ENCODE assay signal across 26 mouse cellular contexts in genomic region chr15:41329286-41329685, GRCm38 (mm10).
A peak's percentile ranks its signal among the peaks of the same experiment; 100 is the strongest.
DNase-seq lines count a peak whose midpoint lies in the region; ATAC-seq and TF ChIP-seq lines count a peak whose summit lies in the region.
"Had no signal": no experiment of that assay in that cellular context is flagged by ENCODE, and none has a peak within 500 bp of the region (broad histone marks: within the 10 kb centered on the region; RNA-seq: fewer than 3 reads in every experiment).

No protein-coding gene starts in this region.

- no peak for TF ChIP-seq POLR2A in liver, adult 2 months (IDR thresholded peaks at IDR 0.05; ENCODE audit: extremely low read depth, insufficient read depth, low read length)

- H3K27ac ChIP-seq in heart, embryonic 11.5 days (ENCODE audit: low read depth, low read length), result peak overlapping the region; percentile 41; the same call in 1 of the 2 replicates
- no peak overlapping the region for H3K27ac ChIP-seq in heart, embryonic 10.5 days
- H3K27ac ChIP-seq in liver, adult 2 months (replicated peaks; ENCODE audit: insufficient read depth, low read depth, low read length), result no peak overlapping the region
- peak overlapping the region; percentile 44; the same call in 1 of the 2 replicates for H3K27ac ChIP-seq in liver, embryonic 16.5 days (ENCODE audit: low read length)
- no peak overlapping the region for H3K27ac ChIP-seq in hindbrain, embryonic 14.5 days
- H3K27ac ChIP-seq: embryonic facial prominence, embryonic 15.5 days; forebrain, embryonic 15.5 days; heart, embryonic 15.5 days; intestine, embryonic 15.5 days; left cerebral cortex, adult 2 months; limb, embryonic 15.5 days; midbrain, embryonic 12.5 days; stomach, embryonic 15.5 days had no signal

- 76% methylated on average over 2 of the region's 2 CpGs for WGBS in heart, embryonic 11.5 days (ENCODE audit: insufficient replicate concordance)
- 81% methylated on average over 2 of the region's 2 CpGs for WGBS in heart, embryonic 10.5 days
- WGBS in liver, adult 2 months, result 67% methylated on average over 2 of the region's 2 CpGs
- 41% methylated on average over 2 of the region's 2 CpGs for WGBS in liver, embryonic 16.5 days (ENCODE audit: insufficient replicate concordance)
- 77% methylated on average over 2 of the region's 2 CpGs for WGBS in hindbrain, embryonic 14.5 days

- H3K36me3 ChIP-seq in heart, embryonic 11.5 days (ENCODE audit: control insufficient read depth, insufficient read depth, low read length), result no peaks in the 10 kb centered on the region
- no peaks in the 10 kb centered on the region for H3K36me3 ChIP-seq in heart, embryonic 10.5 days
- H3K36me3 ChIP-seq in liver, adult 2 months (ENCODE audit: control insufficient read depth, insufficient read depth, low read length), result no peaks in the 10 kb centered on the region
- no peaks in the 10 kb centered on the region for H3K36me3 ChIP-seq in liver, embryonic 16.5 days (ENCODE audit: control insufficient read depth, insufficient read depth)
- no peaks in the 10 kb centered on the region for H3K36me3 ChIP-seq in hindbrain, embryonic 14.5 days (replicated peaks; ENCODE audit: control insufficient read depth, insufficient read depth)
- H3K36me3 ChIP-seq: embryonic facial prominence, embryonic 15.5 days; forebrain, embryonic 15.5 days; heart, embryonic 15.5 days; intestine, embryonic 15.5 days; limb, embryonic 15.5 days; midbrain, embryonic 12.5 days; stomach, embryonic 15.5 days had no signal

- no peaks in the 10 kb centered on the region for H3K27me3 ChIP-seq in heart, embryonic 11.5 days (ENCODE audit: control insufficient read depth, insufficient read depth, low read length)
- no peaks in the 10 kb centered on the region for H3K27me3 ChIP-seq in heart, embryonic 10.5 days (ENCODE audit: insufficient read depth, poor library complexity, severe bottlenecking)
- H3K27me3 ChIP-seq in liver, adult 2 months (ENCODE audit: control insufficient read depth, insufficient read depth, low read length), result no peaks in the 10 kb centered on the region
- no peaks in the 10 kb centered on the region for H3K27me3 ChIP-seq in liver, embryonic 16.5 days (ENCODE audit: control insufficient read depth, insufficient read depth, low read depth, low read length)
- H3K27me3 ChIP-seq in hindbrain, embryonic 14.5 days (ENCODE audit: control insufficient read depth, insufficient read depth, low read length), result no peaks in the 10 kb centered on the region
- H3K27me3 ChIP-seq: embryonic facial prominence, embryonic 15.5 days; forebrain, embryonic 15.5 days; heart, embryonic 15.5 days; intestine, embryonic 15.5 days; limb, embryonic 15.5 days; midbrain, embryonic 12.5 days; stomach, embryonic 15.5 days had no signal

- no peaks in the 10 kb centered on the region for H3K9me3 ChIP-seq in heart, embryonic 11.5 days (replicated peaks; ENCODE audit: control insufficient read depth, low read length)
- no peaks in the 10 kb centered on the region for H3K9me3 ChIP-seq in heart, embryonic 10.5 days
- H3K9me3 ChIP-seq in liver, embryonic 16.5 days (replicated peaks; ENCODE audit: control insufficient read depth, low read length), result no peaks in the 10 kb centered on the region
- H3K9me3 ChIP-seq in hindbrain, embryonic 14.5 days (ENCODE audit: control insufficient read depth, low read length), result no peaks in the 10 kb centered on the region
- H3K9me3 ChIP-seq: embryonic facial prominence, embryonic 15.5 days; forebrain, embryonic 15.5 days; heart, embryonic 15.5 days; intestine, embryonic 15.5 days; limb, embryonic 15.5 days; midbrain, embryonic 12.5 days; stomach, embryonic 15.5 days had no signal

- no peak overlapping the region for H3K9ac ChIP-seq in heart, embryonic 11.5 days (ENCODE audit: low read depth, low read length)
- H3K9ac ChIP-seq in liver, adult 2 months (ENCODE audit: low read depth, low read length), result no peak overlapping the region
- no peak overlapping the region for H3K9ac ChIP-seq in liver, embryonic 16.5 days (ENCODE audit: low read depth, low read length)
- no peak overlapping the region for H3K9ac ChIP-seq in hindbrain, embryonic 14.5 days
- H3K9ac ChIP-seq: embryonic facial prominence, embryonic 15.5 days; forebrain, embryonic 15.5 days; heart, embryonic 15.5 days; intestine, embryonic 15.5 days; limb, embryonic 15.5 days; midbrain, embryonic 12.5 days; stomach, embryonic 15.5 days had no signal

- TF ChIP-seq CTCF in liver, adult 2 months (IDR thresholded peaks at IDR 0.05; ENCODE audit: low read depth, low read length), result no peak

- H3K4me1 ChIP-seq in heart, embryonic 11.5 days (ENCODE audit: control insufficient read depth, insufficient read depth, low read length), result no peaks in the 10 kb centered on the region
- H3K4me1 ChIP-seq in heart, embryonic 10.5 days, result no peaks in the 10 kb centered on the region
- no peaks in the 10 kb centered on the region for H3K4me1 ChIP-seq in liver, adult 2 months (ENCODE audit: control insufficient read depth, insufficient read depth, low read length)
- H3K4me1 ChIP-seq in liver, embryonic 16.5 days (ENCODE audit: control insufficient read depth, low read depth, low read length), result no peaks in the 10 kb centered on the region
- H3K4me1 ChIP-seq in hindbrain, embryonic 14.5 days (replicated peaks; ENCODE audit: control insufficient read depth, insufficient read depth, low read length), result no peaks in the 10 kb centered on the region
- H3K4me1 ChIP-seq: embryonic facial prominence, embryonic 15.5 days; forebrain, embryonic 15.5 days; heart, embryonic 15.5 days; intestine, embryonic 15.5 days; limb, embryonic 15.5 days; midbrain, embryonic 12.5 days; stomach, embryonic 15.5 days had no signal

- no peaks in the 10 kb centered on the region for H3K79me2 ChIP-seq in liver, adult 2 months (ENCODE audit: control insufficient read depth, insufficient read depth, low read length)

- no peak overlapping the region for H3K4me3 ChIP-seq in heart, embryonic 11.5 days (ENCODE audit: low read depth, low read length)
- H3K4me3 ChIP-seq in heart, embryonic 10.5 days, result no peak overlapping the region
- H3K4me3 ChIP-seq in liver, adult 2 months (ENCODE audit: insufficient read depth, low read depth, low read length), result no peak overlapping the region
- H3K4me3 ChIP-seq in liver, embryonic 16.5 days (ENCODE audit: low read depth, low read length), result no peak overlapping the region
- no peak overlapping the region for H3K4me3 ChIP-seq in hindbrain, embryonic 14.5 days (replicated peaks; ENCODE audit: low read length)
- H3K4me3 ChIP-seq: embryonic facial prominence, embryonic 15.5 days; forebrain, embryonic 15.5 days; heart, embryonic 15.5 days; intestine, embryonic 15.5 days; left cerebral cortex, adult 2 months; limb, embryonic 15.5 days; midbrain, embryonic 12.5 days; stomach, embryonic 15.5 days had no signal

- no peak overlapping the region for H3K4me2 ChIP-seq in heart, embryonic 11.5 days
- no peak overlapping the region for H3K4me2 ChIP-seq in liver, embryonic 16.5 days (ENCODE audit: low read depth, low read length)
- no peak overlapping the region for H3K4me2 ChIP-seq in hindbrain, embryonic 14.5 days (replicated peaks)
- H3K4me2 ChIP-seq: embryonic facial prominence, embryonic 15.5 days; forebrain, embryonic 15.5 days; heart, embryonic 15.5 days; intestine, embryonic 15.5 days; limb, embryonic 15.5 days; midbrain, embryonic 12.5 days; stomach, embryonic 15.5 days had no signal

- peak; percentile 74; the same call in 1 of the 2 replicates for ATAC-seq in heart, embryonic 11.5 days (replicated peaks; ENCODE audit: insufficient number of reproducible peaks, low FRiP score, low TSS enrichment)
- ATAC-seq in liver, embryonic 16.5 days (ENCODE audit: low read depth), result peak; percentile 73
- ATAC-seq in hindbrain, embryonic 14.5 days (ENCODE audit: low FRiP score), result no peak
- ATAC-seq: forebrain, embryonic 15.5 days; hindbrain, embryonic 16.5 days; intestine, embryonic 15.5 days; lung, postnatal 0 days had no signal

- no peak for DNase-seq in heart, embryonic 10.5 days (ENCODE audit: low spot score)
- DNase-seq in R1 (ENCODE audit: low read depth, low spot score), result peak; percentile 52
- peak; percentile 15 for DNase-seq in liver, adult 2 months (ENCODE audit: extremely low read depth, low read depth, low spot score)
- no peak for DNase-seq in kidney, postnatal 14 days
- DNase-seq in ovary, adult 18-20 months (ENCODE audit: low spot score), result no peak
- no peak for DNase-seq in hindbrain, embryonic 14.5 days (ENCODE audit: low spot score)
- DNase-seq: adrenal gland, postnatal 14 days; cerebellum, adult 11 months; cerebellum, adult 9-11 months; heart, adult 11 months; kidney, postnatal 4 days; left cerebral cortex, postnatal 4 days; retina, postnatal 1 day; thymus, postnatal 25 days had no signal

Comparison
In these comparisons a context has a peak if more than half of its experiments do, and no peak if none do; other contexts are left out.
1. H3K27ac ChIP-seq: peak in heart, embryonic 11.5 days (single experiment) and liver, embryonic 16.5 days (single experiment); none in heart, embryonic 10.5 days (single experiment), liver, adult 2 months (single experiment) and hindbrain, embryonic 14.5 days (single experiment).
2. DNase-seq: peak in R1 (single experiment) and liver, adult 2 months (single experiment); none in heart, embryonic 10.5 days (single experiment), kidney, postnatal 14 days (single experiment), ovary, adult 18-20 months (single experiment) and hindbrain, embryonic 14.5 days (single experiment).